Mouse (Mus musculus) layer of hippocampus, postnatal 10 days (tissue): ENCODE results near the gene Pacrg. TPM values are rescaled to one million over a fixed set of nuclear protein-coding genes. Genes with fewer than 3 reads are reported as not detected.

Source experiments
- DNase-seq, 2 experiments: peaks; one replicate each; pipeline ENCODE4 v3.0.0; 2021; ENCODE audit warnings: low spot score in 2 of 2
- total RNA-seq, 2 experiments: library from RNA; stranded (reverse); gene quantifications; 2 replicates each; pipeline ENCODE4 v1.2.3; 2021

Pacrg gene
- total RNA-seq, 2 experiments from 2014 or later: 17.5 to 18.2 TPM

DNA sequence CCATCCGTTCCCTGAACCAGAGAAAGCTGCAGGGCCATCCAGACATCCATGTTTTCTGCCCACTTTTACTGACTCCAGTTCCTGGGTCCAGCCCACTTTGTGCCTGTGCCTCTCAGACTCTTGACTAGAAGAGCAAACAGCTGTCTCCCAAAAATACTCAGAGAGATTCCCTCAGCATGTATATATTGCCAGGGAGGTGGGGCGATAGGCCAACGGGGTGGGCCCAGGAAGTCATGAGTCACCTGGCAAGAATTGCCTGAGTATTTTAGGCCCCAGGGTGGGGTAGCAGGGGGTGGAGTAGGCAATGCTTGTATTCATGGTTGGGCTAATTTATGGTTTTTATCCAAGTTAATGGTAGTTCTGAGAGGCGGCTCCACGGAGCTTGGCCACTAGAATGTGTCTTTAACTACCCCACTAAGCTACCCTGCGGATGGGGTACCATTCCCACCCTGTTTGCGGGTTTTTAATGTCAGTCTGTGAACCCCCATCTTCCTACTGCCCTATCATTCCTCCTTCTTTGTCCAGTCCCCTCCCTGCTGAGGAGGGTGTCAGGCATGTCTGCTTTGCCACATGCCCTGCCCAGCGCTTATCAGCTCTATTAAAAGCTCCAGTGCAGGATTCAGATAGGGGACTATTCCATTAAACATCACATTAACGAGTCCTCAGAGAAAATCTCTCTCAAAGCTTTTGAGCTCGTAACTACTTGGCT is 461.5 kb downstream of the Pacrg start:
- DNase-seq: no peak

DNA sequence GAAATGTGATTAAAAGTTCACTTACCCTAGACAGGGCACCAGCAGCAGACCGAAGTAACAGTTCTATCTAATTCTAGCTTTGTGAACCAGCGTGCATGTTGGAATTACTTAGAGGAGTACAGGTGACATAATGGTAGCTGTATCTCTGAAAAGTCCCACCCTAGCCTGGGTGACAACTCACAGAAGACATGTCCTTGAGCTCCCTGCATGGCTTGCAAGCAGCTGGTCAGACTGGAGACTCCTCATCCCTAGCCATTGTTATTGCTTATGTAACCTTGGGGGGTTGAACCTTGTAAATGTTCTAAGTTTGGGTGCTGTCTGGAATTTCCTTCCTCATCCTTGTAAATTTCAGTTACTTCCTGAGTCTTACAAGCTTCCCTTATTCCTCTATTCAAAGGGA is 462.5 kb downstream of the Pacrg start:
- DNase-seq: no peak

DNA sequence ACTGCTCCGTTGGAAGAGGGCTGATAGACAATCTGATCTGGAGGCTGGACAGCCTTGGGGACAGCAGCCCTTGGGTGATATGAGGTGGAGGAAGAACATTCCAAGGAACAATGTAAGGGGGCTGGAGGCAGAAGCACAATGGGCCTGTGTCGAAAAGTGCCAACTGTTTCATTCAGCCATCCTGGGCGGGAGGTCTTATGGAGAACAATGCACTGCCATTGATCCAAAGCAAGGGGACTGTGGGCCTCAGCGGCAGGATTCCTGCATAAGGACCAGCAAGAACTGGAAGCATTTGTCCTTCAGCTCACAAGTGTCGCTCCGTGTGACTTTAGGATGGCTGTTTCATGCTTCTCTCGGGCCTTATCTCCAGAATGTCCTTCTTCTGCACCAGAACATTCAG is 465.8 kb downstream of the Pacrg start:
- DNase-seq: no peak

DNA sequence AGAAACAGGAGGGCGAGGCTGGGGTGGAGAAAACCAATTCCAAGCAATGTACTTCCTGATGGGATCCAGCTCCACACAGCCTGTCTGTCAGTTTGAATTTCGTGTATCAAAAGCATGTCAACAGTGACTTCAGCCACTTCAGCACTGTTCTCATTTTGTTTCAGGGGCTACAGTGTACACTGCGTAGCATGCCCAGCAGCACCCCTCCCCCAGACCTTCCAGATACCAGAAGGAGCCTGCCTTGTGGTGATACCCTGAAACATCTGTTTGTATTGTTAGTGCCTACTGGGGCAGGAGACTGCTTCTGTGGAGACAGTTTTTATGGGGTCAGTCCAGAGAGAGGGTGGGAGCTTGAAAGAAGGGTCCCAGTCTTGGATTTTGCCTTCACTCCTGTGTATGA is 466.4 kb downstream of the Pacrg start:
- no peak for DNase-seq

DNA sequence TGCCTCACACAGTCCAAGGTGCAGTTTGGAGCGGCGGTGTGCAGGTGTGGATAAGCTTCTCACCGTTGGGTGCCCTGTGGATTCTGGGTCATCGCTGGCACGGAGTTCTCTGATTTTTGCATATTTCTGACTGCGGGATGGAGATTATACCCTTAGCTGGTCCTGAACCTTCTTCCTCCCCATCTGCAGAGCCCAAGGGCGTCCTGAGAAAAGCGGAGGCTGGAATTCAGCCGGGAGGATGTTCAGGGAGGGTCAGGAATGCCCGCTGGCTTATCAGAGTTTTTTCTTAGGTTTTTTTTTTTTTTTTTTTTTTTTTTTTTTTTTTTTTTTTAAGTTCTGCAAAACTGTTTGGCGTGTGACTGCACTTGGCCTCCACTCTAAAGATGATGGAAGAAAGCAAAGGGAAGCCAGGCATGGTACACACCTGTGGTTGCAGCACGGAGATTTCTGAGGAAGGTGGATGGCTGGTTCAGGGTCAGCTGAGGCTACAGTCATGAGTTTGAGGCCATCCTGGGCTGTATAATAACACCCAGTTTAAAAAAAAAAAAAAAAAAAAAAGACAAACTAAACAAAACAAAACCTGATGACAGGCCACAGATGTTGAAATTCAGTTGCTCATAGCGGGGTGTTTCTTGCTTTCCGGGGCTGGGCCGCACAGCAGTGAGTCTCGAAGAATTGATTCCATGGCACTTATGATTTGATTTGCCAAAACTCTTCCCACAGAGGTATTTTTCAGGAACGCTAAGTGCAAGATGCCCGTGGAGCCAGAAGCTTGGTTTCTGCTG is 467.9 kb downstream of the Pacrg start:
- DNase-seq: no peak

DNA sequence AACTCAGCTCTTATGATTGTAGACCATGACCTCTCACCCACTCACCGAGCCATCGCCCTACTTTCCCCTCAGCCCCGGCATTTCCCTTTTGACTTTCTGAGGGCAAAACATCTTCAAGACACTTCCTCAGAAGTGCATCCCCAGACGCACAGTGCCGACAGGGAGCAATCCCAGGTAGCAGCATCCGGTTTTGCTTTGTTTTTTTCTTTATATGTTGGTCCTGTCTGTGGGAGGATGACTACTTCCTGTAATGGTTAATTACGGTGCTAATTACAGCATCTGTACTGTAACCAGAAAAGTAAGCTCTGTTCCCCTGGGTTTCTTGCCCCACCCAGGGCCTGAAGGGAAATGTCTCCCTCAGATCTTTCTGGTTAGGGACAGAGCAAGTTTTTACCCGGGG is 468.6 kb downstream of the Pacrg start:
- DNase-seq: no peak

DNA sequence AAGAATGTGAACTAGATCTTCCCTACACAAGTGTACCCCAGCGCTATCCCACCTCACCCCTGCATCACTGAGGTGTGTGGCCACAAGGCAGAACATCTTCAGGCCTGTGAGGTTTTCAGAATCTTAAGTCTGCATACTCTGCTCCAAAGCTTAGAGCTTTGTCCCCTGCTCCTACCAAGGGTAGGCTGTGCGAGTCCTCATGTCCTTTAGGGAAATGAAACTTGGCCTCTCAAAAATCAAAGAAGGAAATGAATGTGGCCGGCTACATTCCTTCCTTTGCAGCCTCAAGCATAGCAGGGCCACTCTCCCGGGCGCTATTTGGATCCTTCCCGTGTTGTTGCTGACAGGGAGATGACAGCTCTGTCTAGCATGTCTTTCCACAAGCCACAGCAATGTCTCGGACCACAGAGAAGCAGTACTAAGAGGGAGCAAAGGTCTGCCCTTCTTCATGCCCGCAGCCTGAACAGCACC is 469.4 kb downstream of the Pacrg start:
- no peak for DNase-seq

DNA sequence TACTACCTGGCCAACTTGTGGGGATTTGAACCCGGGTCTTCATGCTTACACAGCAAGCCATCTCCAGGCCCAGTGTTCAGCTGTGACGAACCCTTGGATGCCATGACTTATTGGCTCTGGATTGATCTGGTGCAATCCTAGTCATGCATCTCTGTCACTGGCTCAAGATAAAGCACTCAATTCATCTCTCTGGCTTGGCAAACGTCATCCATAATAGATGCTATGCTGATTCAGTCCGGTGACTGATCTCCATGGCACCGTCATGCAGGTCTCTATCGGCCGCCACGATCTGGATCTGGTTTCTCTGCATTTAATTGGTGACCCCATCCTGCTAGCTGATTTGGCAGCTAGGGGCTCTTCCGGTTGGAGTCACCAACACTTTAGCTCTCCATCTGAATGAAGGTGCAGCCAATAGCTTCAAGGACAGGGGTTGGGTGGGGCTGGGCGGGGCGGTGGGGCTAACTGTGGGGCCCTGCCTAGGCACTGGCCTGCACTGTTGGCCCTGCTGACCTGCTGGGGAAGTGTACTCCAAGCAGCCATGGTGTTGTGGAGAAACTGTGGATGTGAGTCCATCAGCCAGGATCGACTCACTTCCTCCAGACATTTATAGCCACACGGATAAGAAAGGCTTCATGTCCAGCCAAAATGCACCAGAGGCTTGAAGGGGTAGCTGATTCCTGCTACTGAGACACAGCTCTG is 470.0 kb downstream of the Pacrg start:
- DNase-seq: no peak

DNA sequence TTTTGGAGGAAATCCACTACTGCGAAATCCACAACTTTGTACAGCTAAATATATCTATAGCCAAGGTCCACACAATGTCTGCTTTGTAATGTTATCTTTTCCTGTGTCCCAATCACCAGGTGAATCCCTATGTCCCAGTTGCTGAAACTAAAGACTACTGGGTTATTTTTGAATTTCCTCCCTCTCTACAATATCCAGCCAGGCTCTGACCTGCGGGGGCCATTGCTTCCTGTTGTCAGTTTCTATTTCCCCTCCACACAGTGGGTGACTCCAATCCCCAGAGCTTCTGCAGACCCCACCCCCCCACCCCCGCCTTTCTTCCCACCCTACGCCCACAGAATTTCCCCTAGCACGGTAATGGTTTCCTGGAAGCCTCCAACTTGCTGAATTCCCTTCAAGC is 473.1 kb downstream of the Pacrg start:
- no peak for DNase-seq

DNA sequence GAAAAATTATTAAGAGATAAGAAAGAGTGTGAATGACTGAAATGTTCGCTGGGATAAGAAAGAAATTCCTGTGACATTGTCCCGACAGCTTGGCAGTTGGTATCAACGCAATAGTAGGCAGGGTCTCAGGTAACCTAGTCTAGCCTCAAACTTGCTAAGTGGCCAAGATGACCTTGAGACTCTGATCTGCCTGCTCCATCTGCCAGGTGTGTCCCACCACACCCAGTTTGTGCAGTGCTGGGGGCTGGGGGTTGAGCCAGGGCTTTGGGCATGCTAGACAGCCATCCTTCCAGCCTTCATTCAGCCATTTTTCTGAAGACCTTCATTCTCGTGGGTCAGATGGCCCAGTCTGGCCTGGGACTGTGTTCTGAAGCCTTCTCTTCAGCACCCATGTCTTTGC is 473.5 kb downstream of the Pacrg start:
- DNase-seq: no peak

DNA sequence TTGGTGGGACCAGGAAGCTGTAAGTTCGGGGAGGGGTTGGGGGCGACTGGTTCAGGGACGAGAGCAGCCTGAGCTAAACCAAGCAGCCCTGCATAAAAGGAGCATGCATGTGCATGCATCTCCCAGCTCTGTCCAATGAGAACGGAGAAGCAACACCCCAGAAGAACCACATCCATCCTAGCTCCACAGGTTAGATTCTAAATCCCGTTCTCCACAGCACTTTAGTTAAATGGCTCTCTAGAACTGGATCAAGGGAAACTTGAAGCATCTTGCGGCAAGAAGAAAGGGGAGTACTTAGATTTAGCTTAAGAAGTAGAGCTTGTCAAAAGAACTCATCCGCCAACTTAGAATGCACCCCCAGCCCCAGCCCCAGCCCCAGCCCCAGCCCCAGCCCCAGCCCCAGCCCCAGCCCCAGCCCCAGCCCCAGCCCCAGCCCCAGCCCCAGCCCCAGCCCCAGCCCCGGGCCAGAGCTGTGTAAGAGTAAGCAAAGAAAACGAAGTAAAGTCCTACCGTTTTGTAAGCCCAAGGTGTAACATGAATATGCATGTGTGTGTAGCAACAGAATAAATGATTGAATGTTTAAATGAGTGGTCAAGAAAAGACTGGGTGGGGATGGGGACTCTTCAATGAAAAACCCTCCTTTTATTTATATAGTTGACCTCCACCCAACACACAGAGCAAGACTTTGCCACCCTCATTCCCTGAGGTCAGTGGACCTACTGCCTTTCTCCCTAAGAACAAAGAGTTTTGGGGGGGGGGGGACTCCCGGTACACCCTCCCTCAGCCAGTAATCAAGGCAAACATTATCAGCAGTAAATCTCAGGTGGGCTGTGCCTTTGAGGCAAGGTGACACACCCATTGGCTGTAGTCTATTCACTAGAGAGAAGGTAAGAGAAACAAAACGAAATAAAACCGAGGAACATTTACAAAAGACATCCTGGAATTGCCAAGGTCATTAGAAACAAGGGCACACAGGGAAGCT is 474.3 kb downstream of the Pacrg start:
- DNase-seq: no peak

DNA sequence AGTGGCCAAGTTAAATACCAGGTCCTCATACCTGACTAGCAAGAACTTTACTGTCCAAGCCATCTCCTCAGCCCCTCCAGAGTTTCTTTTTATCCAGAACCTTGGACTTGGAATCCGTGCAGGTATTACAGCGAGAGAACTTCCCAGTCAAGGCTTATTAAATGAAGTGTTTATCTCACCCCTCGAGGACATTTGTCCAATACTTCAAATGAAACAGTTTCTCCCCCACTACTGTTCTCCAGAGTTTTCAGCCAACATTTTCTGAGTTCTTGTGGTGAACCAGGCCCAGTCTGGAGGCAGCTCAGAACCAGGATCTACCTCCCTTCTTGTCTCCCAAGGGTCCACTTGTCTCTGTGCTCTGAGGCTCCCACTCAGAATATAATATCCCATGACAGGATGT is 477.0 kb downstream of the Pacrg start:
- DNase-seq: no peak

DNA sequence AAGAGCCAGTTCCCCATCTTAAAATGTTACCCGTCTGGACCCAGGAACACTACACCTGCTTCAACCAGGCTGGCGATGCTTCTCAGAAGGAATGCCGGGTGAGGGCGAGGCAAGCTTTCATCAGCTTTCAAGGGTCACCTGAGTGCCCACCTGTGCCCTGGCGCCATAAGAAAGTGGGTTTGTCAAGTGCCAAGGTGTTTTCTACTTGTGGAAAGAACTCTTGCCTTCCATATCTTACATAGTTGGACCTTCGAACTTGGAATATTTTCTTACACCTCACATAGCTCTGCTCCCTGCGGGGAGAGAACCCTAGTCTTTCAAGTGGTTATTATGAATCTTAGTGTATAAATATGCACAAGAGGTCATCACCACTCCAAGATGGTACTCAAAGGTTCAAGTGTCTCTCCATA is 478.2 kb downstream of the Pacrg start:
- DNase-seq: no peak

DNA sequence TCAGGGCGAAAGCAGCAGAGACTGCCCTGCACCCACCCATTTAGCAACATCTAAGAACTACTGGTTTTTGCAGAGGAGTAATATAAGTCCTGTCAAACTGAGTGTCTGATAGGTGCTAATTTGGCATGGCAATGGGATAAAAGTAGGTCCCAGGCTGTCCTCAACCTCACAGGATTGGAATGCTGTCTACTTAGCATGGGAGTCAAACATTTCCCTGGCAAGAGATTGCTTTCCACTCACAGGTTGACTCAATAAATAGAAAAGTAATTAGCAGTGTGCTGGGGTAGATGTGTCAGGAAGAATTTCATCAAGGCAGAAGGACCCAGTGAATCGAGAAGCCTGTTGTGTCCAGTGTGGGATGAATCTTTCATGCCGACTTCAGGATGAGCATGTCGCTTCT is 479.4 kb downstream of the Pacrg start:
- DNase-seq: no peak

DNA sequence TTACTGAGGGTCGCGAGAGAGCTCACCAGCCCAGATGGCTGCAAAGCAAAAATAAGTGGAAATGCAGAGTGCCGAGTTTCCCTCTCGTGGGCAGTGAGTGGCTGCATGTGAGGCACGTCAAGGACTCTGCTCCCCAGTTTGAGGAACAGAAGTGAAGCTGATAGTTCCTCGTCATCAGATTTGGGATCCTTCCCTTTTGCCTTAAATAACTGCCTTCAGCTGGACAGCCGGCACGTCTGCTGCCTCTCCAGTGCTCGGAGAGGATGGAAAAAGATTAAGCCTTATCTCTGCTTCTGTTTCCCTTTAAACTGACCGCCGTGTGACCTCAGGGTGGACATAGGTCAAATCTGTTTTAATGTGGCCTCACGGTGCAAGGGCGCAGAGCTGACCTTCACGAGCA is 480.6 kb downstream of the Pacrg start:
- DNase-seq: peak in 1 of 2 experiments; percentile 20

DNA sequence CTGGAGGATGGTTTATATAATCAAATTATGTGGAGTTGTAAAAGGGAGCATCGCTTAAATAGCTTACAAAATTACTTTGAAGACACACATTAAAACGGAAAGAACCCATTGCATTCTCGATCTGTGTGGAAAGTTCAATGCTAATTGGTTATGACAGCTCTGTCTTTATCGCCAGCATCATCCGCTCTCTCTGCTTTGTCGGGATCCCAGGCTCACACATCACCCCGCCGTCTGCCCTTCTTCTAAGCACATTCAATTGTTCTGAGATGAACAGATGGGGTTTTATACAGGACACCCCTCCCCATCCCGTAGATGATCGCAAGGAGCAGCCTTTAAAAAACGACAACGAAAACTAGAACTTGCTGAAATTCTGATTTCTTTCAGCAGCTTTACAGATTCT is 482.8 kb downstream of the Pacrg start:
- DNase-seq: no peak

DNA sequence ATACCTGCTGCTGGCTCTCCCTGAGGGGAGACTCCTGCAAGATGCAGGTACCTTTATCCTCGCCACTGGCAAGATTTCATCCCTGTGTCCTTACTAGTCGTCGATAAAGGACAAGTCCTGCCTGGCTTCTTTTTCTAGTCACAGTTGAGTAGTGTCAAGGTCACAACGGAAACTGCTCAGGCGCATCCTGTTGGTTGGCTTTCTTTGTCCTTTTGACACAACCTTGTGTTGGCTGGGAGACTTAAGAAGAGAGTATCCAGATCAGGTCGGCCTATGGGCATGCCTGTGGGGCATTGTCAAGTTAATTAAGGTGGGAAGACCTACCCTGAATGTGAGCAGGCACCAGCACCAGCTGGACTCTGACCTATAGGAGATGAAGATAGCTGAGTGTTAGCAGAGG is 483.8 kb downstream of the Pacrg start:
- no peak for DNase-seq

DNA sequence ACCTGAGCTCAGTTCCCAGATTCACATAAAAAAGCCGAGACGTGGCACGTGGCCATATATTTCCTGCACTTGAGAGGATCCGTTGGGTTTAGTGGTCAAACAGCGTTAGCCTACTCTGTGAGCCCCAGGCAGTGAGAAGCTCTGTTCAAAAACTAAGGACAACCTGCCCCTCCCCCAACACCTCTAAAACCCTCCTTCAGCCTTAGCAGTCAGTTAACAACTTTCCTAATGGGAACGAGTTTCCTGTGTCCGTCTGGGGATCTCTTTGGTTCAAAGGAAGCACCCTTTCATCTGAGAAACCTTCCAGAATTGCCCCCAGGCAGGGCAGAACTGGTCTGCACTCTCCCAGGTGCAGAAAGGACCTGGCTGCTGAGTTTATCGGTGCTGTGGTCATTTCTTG is 484.4 kb downstream of the Pacrg start:
- no peak for DNase-seq
